Mouse (Mus musculus) retina, embryonic 14.5 days (tissue): ENCODE measurements around the gene Vsig10.
"Not testable (repeated sequence)": the region's sequence is repeated elsewhere in the genome, so short reads cannot be mapped to it uniquely, and the experiment has no call there.

Experiments used
- DNase-seq: peaks from one replicate; pipeline ENCODE4 v3.0.0-alpha.2; 2015; ENCODE audit warnings: low spot score

The Vsig10 gene

DNA sequence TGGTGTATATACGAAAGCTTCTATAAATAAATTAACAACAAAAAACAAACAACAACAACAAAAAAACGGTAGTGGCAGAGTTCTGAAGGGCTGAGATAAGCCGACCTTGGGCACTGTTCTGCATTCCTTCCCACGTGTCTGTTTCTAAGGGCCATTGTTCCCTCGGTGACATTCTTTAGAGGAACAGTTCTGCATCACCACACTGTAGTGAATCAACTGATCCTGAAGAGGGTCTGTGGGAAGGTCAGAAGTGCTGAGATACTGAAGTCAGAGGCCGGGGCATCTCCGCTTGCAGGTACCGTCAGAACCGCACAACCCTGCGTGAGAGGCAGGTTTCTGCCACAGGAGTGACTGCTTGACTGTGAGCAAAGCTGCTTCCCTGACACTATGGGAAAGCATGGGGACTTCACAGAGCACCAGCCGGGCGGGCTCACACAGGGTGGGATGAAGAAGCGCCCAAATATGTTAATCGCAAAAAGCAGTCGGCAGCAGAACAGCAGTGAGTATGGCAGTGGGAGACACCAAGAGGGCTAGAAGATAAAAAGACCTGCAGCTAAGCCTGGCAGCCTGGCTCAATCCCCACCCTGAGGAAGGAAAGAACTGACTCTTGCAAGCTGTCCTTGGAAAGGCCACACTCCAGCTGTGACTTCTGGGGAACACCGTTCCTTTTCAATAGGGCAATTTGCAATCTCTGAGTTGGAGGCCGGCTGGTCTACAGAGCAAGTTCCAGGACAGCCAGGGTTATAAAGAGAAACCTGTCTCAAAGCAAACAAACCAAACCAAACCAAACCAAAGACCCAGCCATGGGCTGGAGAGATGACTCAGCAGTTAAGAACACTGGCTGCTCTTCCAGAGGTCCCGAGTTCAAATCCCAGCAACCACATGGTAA, 14.9 kb upstream of the Vsig10 start:
- no peak for DNase-seq

DNA sequence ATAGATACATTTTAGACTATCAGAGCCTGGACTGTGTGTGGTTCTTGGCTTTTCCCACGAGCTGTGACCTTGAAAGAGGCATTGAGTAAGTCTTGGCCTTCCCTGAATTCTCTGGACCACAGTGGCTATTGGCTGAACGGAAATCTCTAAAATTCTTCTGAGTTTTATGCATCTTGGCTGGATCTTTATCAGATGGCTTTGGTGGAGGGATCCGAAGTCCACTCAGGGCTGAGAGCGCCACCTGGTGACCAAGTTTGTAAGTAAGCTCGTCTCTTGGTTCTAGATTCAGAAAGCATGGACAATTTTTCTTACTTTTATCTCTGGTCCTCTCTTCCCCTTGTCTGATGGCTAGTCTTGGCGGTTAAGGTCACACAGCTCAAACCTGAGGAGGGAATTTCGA, 13.9 kb upstream of the Vsig10 start:
- DNase-seq = peak; percentile 75

DNA sequence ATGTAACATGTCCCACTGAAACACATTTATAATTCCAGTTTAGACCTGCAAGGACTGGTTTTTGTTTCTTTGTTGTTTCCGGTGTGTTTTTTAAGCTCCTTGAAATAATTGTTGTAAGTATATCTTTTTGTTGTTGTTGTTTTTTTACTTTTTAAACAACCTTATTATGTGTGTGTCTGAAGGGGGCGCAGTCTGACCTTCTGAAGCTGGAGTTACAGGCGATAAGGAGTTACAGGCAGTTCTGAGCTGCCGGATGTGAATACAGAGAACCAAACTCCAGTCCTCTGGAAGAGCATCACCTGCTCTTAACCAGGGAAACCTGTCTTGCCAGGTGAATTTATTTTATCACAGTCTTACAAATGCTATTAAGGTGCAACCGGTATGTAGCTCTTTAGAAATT, 13.1 kb upstream of the Vsig10 start:
- no peak for DNase-seq

DNA sequence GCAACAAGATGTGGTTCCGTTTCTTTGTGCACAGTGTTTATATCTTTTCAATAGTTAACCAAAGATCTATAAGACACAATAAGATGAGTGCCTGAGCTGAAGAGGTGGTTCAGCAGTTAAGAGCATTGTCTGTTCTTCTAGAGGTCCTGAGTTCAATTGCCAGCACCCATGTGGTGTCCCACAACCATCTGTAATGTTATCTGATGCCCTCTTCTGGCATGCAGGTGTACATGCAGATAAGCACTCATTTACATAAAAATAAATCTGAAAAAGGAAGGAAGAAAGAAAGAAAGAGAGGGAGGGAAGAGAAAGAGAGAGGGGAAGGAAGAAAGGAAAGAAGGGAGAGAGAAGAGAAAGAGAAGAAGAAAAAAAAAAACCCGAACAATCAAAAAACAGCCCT, 12.1 kb upstream of the Vsig10 start:
- no peak for DNase-seq

DNA sequence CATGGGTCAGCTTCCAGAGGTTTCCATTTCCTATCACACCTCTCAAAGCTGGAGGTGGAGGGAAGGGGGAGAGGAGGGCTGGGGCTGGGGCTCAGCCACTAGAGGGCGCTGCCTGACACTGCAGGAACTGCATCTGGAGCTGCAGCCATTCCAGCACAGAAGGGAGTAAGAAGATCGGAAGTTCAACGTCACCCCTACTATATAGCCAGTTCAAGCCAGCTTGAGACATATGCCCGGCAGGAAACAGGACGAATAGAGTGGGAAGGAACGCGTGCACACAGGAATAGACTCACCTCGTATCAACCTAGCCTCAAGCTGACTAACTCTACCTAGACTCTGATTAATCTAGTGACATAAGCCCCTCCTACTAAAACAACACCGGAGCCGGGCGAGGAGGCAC, 11.2 kb upstream of the Vsig10 start:
- DNase-seq = peak; percentile 79

DNA sequence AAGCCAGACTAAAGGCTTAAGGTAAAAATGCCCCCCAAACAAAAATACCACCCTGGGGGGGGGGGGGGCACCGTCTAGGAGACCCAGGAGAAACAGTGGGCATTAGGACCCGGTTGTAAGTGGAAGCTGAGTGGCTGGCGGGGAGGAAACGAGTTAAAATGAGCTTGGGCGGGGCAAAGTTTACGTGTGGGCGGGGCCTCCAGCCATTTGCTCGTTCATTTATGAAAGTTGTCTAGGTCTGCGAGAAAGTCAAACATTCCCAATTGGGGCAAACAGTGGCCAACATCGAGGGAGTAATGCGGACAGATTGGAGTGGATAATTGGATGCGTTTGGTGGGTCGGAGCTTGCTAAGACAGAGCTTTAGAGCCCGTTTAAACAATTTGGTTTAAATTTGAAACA, 5.5 kb upstream of the Vsig10 start:
- DNase-seq = peak; percentile 49

DNA sequence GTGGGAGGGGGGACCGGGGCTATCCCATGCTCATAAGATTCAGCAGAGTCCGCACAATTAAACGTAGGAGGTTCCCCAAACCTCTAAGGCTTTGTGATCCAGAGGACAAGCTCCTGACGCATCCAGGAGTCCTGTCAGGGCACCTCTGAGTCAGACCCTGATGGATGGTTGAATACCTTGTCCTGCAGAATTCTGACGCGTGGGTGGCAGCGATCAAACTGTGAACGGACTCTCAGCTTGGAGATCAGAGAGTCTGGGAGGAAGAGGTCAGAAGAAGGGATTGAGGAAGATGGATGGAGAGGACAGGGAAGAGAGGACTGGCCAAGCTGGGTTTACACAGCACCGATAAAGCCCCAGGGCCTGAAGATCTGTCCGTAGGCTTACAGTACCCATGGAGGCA, 5.0 kb upstream of the Vsig10 start:
- DNase-seq = no peak

DNA sequence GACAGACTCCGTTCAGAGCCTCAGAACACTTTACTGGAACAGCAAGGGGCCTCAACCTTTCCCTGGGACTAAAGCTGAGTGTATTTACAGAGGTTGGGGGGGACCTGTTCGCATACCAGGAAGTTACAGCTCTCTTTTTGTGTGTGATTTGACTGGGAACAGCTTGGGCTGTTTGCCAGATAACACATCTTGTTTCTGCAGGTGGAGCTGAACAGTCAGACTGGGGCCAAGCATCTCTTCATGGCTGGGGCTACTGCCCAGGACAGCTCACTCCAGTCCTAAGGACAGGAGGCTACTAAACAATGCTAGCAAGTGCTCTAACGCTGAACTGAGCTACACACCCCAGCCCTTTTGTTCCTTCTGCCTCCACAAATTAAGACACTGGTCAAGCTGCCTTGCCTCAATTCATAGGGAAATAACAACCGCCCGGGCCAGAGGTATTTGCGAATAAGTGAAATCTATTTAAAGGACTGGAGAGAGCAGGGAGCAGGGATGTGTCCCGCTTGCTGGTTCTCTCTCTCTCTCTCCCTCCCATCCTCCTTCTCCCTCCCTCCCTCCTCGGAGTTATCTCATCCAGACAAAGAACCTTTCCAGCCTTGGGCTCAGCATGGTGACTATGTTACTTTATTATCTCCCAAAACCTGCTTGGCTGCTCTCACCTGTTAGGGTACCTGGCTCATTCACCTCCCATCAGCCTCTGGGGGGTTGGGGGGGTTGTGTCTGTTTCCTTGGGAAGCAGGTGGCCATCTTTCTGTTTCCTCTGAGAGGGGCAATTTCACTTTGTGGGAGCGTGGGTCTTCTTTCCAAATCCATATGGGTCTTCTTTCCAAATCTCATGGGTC, 4.1 kb upstream of the Vsig10 start:
- peak; percentile 17 for DNase-seq

DNA sequence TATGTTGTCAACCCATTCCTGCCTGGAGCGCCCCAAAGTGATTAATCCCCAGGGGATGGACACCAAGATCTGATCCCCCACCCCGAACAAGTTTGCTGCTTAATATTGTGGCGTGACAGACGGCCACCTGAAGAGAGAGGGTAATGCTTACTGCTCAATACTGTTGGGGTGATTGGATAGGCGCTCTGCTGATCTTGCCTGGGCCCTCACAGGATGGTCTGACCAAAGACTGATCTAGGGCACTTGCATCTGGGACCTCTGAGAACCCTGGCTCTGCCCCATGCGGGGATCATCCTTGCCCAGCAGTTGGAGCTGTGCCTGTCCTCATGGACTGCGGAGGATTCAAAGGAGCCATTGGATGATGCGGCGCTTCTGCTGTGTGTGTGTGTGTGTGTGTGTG, 4.9 kb downstream of the Vsig10 start:
- no peak for DNase-seq

DNA sequence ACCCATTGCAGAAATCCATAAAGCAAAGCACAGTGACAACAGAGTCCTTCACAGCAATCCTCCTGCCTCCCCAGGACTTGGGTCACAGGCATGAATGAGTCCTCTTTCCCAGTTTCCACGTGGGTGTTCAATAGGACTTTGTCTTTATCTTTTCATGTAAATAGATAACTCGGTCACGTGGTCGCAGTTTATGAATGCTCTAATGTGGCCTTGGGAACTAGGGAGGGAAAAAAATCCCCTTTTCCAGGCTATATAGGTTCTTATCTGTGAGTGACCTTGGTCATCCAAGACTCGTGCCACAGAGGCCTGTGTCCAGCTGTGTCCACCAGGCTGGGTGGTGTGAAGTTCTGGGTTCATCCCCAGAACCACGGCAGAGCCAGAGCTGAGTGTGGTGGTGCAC, 7.5 kb downstream of the Vsig10 start:
- DNase-seq = no peak

DNA sequence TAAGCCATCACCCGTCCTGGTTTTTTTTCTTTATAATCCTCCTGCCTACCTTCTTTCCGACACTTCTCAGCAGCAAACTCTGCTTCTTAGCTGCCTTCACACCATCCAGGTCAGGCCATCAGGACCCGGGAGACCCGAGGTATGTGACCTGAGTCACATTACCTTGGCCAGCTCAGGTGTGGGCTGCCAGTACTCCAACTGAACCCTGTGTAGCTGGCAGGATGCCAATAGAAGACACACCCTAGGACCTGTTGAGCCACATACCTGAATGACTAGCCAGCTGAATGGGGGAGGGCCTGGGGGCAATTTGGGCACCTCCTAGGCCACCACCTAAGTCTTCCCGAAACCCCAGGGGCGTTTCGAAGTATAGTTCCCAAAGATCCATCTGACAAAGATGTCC, 11.6 kb downstream of the Vsig10 start:
- no peak for DNase-seq

DNA sequence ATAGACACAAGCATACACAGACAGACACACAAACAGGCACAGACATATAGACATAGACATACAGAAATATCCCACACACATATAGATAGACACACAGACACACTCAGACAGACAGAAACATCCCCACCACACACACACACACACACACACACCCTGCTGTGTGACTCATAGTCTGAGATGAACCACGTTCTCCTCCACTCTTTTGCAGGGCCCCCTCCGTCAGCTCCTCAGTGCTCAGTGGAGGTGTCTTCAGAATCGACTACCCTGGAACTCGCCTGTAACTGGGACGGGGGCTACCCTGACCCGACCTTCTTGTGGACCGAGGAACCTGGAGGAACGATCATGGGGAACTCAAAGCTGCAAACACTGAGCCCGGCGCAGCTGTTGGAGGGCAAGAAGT, 19.1 kb downstream of the Vsig10 start:
- DNase-seq = no peak

DNA sequence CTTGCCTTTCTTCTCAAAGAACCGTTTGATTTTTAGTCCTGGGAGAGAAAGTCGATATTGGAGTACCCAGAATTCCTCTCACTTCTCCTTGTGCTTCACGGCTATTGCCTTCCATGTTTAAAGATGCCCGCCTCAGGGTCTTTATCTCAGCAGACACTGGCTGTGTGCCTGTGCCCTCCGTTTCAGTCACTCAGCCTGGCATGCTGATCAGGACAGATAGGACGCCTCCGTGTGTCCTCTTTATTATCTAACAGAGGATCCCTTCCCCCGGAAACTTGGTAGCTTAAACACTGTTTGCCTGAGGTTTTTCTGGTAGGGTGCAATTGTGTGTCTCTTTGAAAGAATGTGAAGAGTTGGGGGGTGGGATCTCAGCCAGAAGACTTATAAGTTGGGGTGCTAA, 19.6 kb downstream of the Vsig10 start:
- DNase-seq = no peak

DNA sequence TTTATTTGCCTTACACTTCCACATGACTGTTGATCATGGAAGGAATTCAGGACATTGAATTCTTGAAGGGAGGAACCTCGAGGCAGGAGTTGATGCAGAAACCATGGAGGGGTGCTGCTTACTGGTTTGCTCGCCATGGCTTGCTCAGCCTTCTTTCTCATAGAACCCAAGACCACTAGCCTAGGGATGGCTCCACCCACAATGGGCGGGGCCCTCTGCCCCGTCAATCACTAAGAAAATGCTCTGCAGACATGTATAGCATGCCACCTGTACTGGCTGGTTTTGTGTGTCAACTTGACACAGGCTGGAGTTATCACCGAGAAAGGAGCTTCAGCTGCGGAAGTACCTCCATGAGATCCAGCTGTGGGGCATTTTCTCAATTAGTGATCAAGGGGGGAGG, 21.2 kb downstream of the Vsig10 start:
- DNase-seq = no peak

DNA sequence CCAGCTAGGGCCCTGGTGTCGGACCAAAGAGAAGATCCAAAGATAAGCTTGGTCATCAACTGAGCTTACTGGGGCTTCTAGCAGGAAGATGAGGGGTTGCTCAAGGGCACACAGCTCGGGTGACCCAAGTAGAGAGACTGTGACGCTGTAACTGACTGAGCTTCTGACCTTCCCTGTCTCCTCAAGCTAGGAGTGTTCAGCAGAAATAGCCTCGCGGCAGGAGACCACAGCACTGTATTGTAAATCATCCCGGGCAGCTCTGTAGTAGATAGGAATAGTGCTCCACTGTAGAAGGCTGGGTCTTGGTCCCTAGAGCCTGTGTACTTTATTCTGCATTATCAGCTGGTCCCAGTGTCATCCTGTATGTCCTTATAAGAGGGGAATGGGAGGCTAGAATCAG, 23.0 kb downstream of the Vsig10 start:
- DNase-seq = no peak

DNA sequence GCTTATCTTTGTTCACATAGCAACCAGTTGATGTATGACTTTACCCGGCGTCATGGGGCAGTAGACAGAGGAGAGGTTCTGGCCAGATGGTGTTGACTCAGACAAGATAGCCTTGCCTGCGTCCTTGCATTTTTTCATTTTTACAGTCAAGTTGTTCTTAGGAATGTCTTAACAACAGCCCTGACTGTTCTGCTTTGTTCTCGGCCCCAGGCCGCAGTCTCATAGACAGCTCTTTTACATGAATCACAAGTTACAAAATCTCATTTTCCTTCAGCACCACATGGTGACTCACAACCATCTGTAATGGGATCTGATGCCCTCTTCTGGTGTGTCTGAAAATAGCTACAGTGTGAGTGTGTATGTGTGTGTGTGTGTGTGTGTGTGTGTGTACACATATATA, 25.6 kb downstream of the Vsig10 start:
- DNase-seq = not testable (repeated sequence)

DNA sequence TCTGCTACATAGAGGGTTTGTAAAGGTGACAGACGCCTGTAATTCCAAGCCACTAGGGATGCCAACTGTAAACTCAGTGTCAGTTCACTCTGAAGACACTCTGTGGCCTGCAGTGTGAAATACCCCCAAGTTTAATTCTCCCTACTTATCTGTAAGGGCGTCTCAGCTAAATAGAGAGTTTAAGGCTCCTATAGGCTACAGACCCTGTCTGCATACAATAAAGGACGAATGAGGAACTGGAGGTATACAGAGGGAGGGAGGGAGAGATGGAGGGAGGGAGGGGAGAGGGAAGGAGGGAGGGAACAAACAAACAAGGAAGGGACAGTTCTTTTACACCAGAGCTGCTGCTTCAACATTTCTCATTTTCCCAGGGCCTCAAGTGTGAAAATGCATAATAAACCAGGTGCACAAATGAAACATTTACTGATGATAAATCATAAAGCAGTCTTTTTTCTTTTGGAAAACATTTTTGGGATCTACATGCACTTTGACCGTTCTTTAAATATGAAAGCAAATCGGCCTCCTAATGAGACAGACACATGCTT, 26.6 kb downstream of the Vsig10 start:
- DNase-seq = no peak

DNA sequence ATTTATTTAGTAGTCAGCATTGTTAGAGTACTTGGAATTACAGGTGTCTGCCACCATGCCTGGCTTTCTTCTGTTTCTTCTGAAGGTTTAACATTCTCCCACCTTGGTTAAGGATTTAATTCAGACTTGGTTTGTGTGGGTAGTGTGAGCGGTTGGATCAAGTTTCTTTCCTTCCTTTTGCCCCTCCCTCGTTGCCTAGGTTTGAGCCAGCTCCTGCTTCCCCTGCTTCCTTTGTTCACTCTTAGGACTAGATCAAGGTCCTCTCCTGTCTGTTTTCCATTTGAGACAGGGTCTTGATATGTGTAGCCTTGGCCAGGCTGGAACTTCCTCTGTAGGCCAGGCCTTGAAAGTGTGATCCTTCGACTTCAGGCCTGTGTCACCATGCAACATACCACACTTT, 27.4 kb downstream of the Vsig10 start:
- DNase-seq = no peak

DNA sequence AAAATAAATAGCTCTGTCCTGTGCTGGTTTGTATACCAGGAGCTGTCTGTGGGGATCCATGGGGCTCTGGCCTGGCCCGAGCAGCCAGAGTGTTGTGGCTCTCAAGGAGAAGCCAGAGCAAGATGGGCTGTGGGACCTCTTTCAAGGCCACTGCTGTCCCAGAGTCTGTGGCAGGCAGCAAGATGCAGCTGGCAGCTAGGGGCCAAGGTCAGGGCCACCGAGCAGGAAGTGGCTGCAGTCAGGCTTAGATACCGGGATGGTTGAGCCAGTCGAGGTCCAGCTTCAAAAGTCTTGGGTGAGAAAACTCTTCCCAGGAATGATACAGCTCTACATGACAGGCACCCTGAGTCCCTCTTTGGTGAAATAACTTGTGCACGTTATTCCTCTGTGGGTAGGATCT, 28.1 kb downstream of the Vsig10 start:
- no peak for DNase-seq

DNA sequence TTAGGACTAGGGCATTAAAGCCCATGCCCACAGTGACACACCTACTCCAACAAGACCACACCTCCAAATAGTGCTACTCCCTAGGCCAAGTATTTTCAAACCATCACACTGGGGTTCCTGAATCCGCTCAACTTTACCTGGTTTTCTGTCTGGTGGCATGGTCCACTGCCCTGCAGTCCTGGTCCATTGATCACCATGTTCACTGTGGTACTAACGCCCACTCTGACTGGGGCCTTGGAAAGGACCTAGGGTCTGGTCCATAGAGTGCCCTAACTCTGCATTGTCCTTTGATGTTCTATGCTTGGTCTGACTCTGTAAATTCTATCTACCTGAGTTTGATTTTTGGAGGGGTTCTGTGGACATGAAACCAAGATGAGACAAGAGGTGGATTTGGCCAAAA, 29.0 kb downstream of the Vsig10 start:
- DNase-seq = no peak

DNA sequence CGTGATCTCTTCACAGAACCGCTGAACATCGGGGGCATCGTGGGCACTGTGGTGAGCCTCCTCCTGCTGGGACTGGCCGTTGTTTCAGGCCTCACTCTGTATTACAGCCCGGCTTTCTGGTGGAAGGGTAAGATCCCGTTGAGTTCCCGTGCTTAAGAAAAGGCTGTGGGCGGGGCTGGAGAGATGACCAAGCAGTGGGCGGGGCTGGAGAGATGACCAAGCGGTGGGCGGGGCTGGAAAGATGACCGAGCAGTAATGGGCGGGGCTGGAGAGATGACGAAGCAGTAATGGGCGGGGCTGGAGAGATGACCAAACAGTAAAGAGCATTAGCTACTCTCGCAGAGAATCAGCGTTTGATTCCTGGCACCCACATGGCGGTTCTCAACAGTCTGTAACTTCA, 29.4 kb downstream of the Vsig10 start:
- peak; percentile 75 for DNase-seq

DNA sequence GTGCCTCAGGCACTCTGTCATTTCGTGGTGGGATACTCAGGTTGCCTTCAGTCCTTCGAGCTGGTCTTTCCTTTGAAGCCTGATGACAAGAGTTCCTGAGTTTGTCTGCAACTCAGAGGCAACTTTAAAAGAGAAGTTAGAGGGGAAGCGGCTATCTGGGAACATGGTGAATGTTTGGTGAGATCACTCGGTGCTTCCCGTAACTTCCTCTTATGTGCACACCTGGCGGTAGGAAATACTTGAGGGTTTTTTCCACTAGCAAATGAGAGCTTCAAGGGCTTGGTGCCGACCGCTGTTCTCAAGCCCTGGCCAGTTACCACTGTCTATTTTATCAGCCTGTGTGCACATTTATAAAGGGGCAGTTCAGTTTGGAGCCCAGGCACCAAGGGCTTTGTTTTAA, 35.2 kb downstream of the Vsig10 start:
- no peak for DNase-seq

DNA sequence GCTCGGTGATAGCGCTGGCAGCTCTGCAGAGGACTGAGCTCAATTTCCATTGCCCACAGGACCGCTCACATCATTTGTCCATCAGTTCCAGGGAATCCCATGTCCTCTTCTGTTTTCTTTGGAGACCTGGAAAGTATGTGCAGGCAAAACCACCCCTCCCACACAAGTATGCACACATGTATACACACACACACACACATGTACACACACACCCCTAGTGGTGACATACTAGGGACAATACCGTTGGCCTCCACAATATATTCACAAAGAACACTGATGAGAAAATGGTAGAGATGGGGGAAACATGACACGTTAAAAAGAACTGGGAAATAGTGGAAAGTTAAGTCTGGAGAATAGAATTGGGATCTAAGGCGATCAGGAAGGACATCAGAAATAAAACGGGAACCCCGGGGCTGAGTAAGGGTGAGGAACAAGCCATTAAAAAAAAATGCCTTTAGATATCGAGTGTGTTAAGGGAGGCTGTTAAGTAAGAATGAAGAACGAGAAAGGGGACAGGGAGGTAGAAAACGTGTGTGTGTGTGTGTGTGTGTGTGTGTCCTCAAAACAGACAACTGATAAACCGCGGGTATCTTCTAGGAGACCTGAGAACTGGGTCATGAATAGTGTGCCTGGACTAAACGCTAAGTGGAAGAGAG, 36.9 kb downstream of the Vsig10 start:
- peak; percentile 33 for DNase-seq
